In the genomic region with DNA sequence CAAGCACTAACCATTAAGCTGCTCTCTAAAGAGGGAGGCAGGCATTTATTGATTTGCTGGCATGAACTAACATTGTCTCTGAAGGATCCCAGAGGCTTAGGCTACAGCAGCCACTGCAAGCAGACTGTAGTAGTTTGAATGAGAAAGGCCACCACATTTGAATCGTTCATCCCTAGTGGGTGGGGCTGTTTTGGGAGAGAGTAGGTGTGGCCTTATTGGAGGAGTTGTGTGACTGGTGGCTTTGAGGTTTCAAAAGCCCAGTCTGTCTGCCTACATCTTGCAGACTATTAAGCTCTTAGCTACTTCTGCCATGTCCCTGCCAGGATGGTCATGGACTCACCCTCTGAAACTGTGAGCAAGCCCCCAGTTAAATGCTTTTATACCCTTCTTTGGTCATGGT, we compare ENCODE assay signal across 24 mouse cellular contexts. TPM values are rescaled to one million over a fixed set of nuclear protein-coding genes. Genes with fewer than 3 reads are reported as not detected.
DNase-seq lines count a peak whose midpoint lies in the region; ATAC-seq and TF ChIP-seq lines count a peak whose summit lies in the region.
"Had no signal": no experiment of that assay in that cellular context is flagged by ENCODE, and none has a peak within 500 bp of the region (broad histone marks: within the 10 kb centered on the region; RNA-seq: fewer than 3 reads in every experiment).

No protein-coding gene starts in this region.

- peak; percentile 51; the same call in 1 of the 2 replicates for ATAC-seq in liver, embryonic 11.5 days (replicated peaks; ENCODE audit: low FRiP score)
- no peak for ATAC-seq in liver, postnatal 0 days
- ATAC-seq in cerebellum, adult (ENCODE audit: insufficient number of reproducible peaks, low FRiP score, low TSS enrichment): no peak
- ATAC-seq: CD4-positive, CD25-positive, alpha-beta regulatory T cell, adult 4 months; forebrain, embryonic 14.5 days; hindbrain, postnatal 0 days; intestine, postnatal 0 days; midbrain, embryonic 15.5 days had no signal

- no peak overlapping the region for H3K4me2 ChIP-seq in liver, embryonic 11.5 days
- no peak overlapping the region for H3K4me2 ChIP-seq in liver, postnatal 0 days (ENCODE audit: low read depth, low read length)
- H3K4me2 ChIP-seq: embryonic facial prominence, embryonic 12.5 days; heart, embryonic 11.5 days; midbrain, embryonic 15.5 days; neural tube, embryonic 12.5 days had no signal

- no peaks in the 10 kb centered on the region for H3K36me3 ChIP-seq in liver, embryonic 11.5 days (ENCODE audit: control insufficient read depth, insufficient read depth, low read length)
- no peaks in the 10 kb centered on the region for H3K36me3 ChIP-seq in liver, postnatal 0 days (replicated peaks; ENCODE audit: insufficient read depth, low read length)
- peaks cover 7% of the 10 kb centered on the region; the same call in 1 of the 2 replicates for H3K36me3 ChIP-seq in hindbrain, embryonic 10.5 days
- H3K36me3 ChIP-seq: embryonic facial prominence, embryonic 12.5 days; midbrain, embryonic 15.5 days; neural tube, embryonic 12.5 days had no signal

- TF ChIP-seq EP300 in liver, postnatal 0 days (IDR thresholded peaks at IDR 0.05; ENCODE audit: low read depth): no peak

- no peaks in the 10 kb centered on the region for H3K27me3 ChIP-seq in liver, embryonic 11.5 days (replicated peaks; ENCODE audit: control insufficient read depth, insufficient read depth, low read length)
- no peaks in the 10 kb centered on the region for H3K27me3 ChIP-seq in liver, postnatal 0 days (ENCODE audit: insufficient read depth, low read length)
- H3K27me3 ChIP-seq in hindbrain, embryonic 10.5 days (ENCODE audit: insufficient read depth, poor library complexity, severe bottlenecking): no peaks in the 10 kb centered on the region
- H3K27me3 ChIP-seq: embryonic facial prominence, embryonic 12.5 days; midbrain, embryonic 15.5 days; neural tube, embryonic 12.5 days had no signal

- TF ChIP-seq CTCF in layer of hippocampus, adult 2 months (conservative IDR thresholded peaks at IDR 0.05): no peak
- no peak for TF ChIP-seq CTCF in liver, postnatal 0 days (IDR thresholded peaks at IDR 0.05; ENCODE audit: low read depth)

- 23% methylated on average over 1 of the region's 1 CpGs for WGBS in liver, embryonic 11.5 days
- WGBS in liver, postnatal 0 days (ENCODE audit: insufficient replicate concordance): 32% methylated on average over 1 of the region's 1 CpGs
- 46% methylated on average over 1 of the region's 1 CpGs for WGBS in hindbrain, embryonic 10.5 days

- H3K9ac ChIP-seq in liver, embryonic 11.5 days (ENCODE audit: low read depth, low read length): no peak overlapping the region
- H3K9ac ChIP-seq in liver, postnatal 0 days (replicated peaks): no peak overlapping the region
- H3K9ac ChIP-seq: embryonic facial prominence, embryonic 12.5 days; midbrain, embryonic 15.5 days; neural tube, embryonic 12.5 days had no signal

- H3K27ac ChIP-seq in layer of hippocampus, adult 2 months: peak overlapping the region; percentile 77
- no peak overlapping the region for H3K27ac ChIP-seq in liver, embryonic 11.5 days (ENCODE audit: low read depth, low read length)
- H3K27ac ChIP-seq in liver, postnatal 0 days (ENCODE audit: low read depth): 0 out of 2 replicates have a peak overlapping the region, but pooled peaks have one; percentile 32
- no peak overlapping the region for H3K27ac ChIP-seq in hindbrain, embryonic 10.5 days
- H3K27ac ChIP-seq: embryonic facial prominence, embryonic 12.5 days; gastrocnemius, adult 2 months; hindbrain, postnatal 0 days; midbrain, embryonic 15.5 days; neural tube, embryonic 12.5 days had no signal

- no peaks in the 10 kb centered on the region for H3K9me3 ChIP-seq in liver, embryonic 11.5 days (ENCODE audit: control insufficient read depth, low read length)
- no peaks in the 10 kb centered on the region for H3K9me3 ChIP-seq in liver, postnatal 0 days (ENCODE audit: low read length)
- no peaks in the 10 kb centered on the region for H3K9me3 ChIP-seq in hindbrain, embryonic 10.5 days
- H3K9me3 ChIP-seq: embryonic facial prominence, embryonic 12.5 days; G1E; midbrain, embryonic 15.5 days; neural tube, embryonic 12.5 days had no signal

- H3K4me1 ChIP-seq in liver, embryonic 11.5 days (replicated peaks; ENCODE audit: control insufficient read depth, insufficient read depth, low read length): peaks cover 33% of the 10 kb centered on the region
- H3K4me1 ChIP-seq in liver, postnatal 0 days (ENCODE audit: insufficient read depth): peaks cover 30% of the 10 kb centered on the region
- H3K4me1 ChIP-seq in hindbrain, embryonic 10.5 days (replicated peaks): no peaks in the 10 kb centered on the region
- H3K4me1 ChIP-seq: embryonic facial prominence, embryonic 12.5 days; midbrain, embryonic 15.5 days; neural tube, embryonic 12.5 days had no signal

- DNase-seq in layer of hippocampus, adult 2 months (ENCODE audit: low spot score in 2 of 2): no peak
- no peak for DNase-seq in layer of hippocampus, postnatal 36 days
- DNase-seq in ZHBTc4 (ENCODE audit: low read depth, low spot score): peak; percentile 93
- no peak for DNase-seq in liver, embryonic 11.5 days (ENCODE audit: low spot score)
- no peak for DNase-seq in liver, postnatal 0 days
- DNase-seq in gastrocnemius, adult 8-10 months (ENCODE audit: low spot score in 2 of 2): no peak
- no peak for DNase-seq in hindbrain, embryonic 10.5 days (ENCODE audit: low spot score)
- DNase-seq: cerebellum, adult 11-12 months; cerebellum, postnatal 10 days; gastrocnemius, adult 2 months; kidney, postnatal 4 days; lung, adult 2 months; lung, postnatal 14 days had no signal

- no peak overlapping the region for H3K4me3 ChIP-seq in layer of hippocampus, adult 2 months
- H3K4me3 ChIP-seq in liver, embryonic 11.5 days (ENCODE audit: low read depth, low read length): no peak overlapping the region
- H3K4me3 ChIP-seq in liver, postnatal 0 days (ENCODE audit: low read depth, low read length): no peak overlapping the region
- H3K4me3 ChIP-seq in hindbrain, embryonic 10.5 days: no peak overlapping the region
- H3K4me3 ChIP-seq: embryonic facial prominence, embryonic 12.5 days; erythroblast, embryonic 14.5 days; gastrocnemius, adult 2 months; midbrain, embryonic 15.5 days; neural tube, embryonic 12.5 days had no signal

RNA-seq across cellular contexts. Expression of a gene that starts 15.1 kb away (rescaled TPM):
- total RNA-seq in layer of hippocampus, adult 2 months (2021): 10 to 100 TPM; 25.7 to 29.8 TPM
- total RNA-seq in layer of hippocampus, postnatal 36 days (2021): 10 to 100 TPM; 27.5 to 32.8 TPM
- 11.6 and 13.0 TPM in 2 replicates for polyA plus RNA-seq in liver, embryonic 11.5 days (2014; fragmentation: Nextera tagmentation; extraction: Ambion mirVana)
- 3.7 and 4.1 TPM in 2 replicates for polyA plus RNA-seq in liver, postnatal 0 days (2015; fragmentation: Nextera tagmentation; extraction: Ambion mirVana)
- 10 to 100 TPM in 1 of 4 experiments, 1 to 10 TPM in 3; 7.3 to 10.3 (median 7.8) TPM for total RNA-seq in gastrocnemius, adult 8-10 months (2022)
- polyA plus RNA-seq in hindbrain, embryonic 10.5 days (2016; fragmentation: Nextera tagmentation; extraction: Ambion mirVana): 10.2 and 11.6 TPM in 2 replicates

Comparison
In these comparisons a context has a peak if more than half of its experiments do, and no peak if none do; other contexts are left out.
1. H3K27ac ChIP-seq: peak in layer of hippocampus, adult 2 months (single experiment) and liver, postnatal 0 days (single experiment); none in liver, embryonic 11.5 days (single experiment) and hindbrain, embryonic 10.5 days (single experiment).